14 mouse cellular contexts compared by ENCODE assay signal in genomic region chr4:124840998-124841397, GRCm38 (mm10). TPM values are rescaled to one million over a fixed set of nuclear protein-coding genes. Genes with fewer than 3 reads are reported as not detected.
A peak's percentile ranks its signal among the peaks of the same experiment; 100 is the strongest.
DNase-seq lines count a peak whose midpoint lies in the region; ATAC-seq and TF ChIP-seq lines count a peak whose summit lies in the region.
"Had no signal": no experiment of that assay in that cellular context is flagged by ENCODE, and none has a peak within 500 bp of the region (broad histone marks: within the 10 kb centered on the region; RNA-seq: fewer than 3 reads in every experiment).

No protein-coding gene starts in this region.

- H3K4me3 ChIP-seq in liver, adult 2 months (ENCODE audit: insufficient read depth, low read depth, low read length) = no peak overlapping the region
- H3K4me3 ChIP-seq: hindbrain, embryonic 13.5 days; liver, embryonic 15.5 days; neural tube, embryonic 12.5 days had no signal

- no peak overlapping the region for H3K9ac ChIP-seq in liver, adult 2 months (ENCODE audit: low read depth, low read length)
- H3K9ac ChIP-seq: hindbrain, embryonic 13.5 days; liver, embryonic 15.5 days; neural tube, embryonic 12.5 days had no signal

- no peaks in the 10 kb centered on the region for H3K79me2 ChIP-seq in liver, adult 2 months (ENCODE audit: control insufficient read depth, insufficient read depth, low read length)

- peak; percentile 47 for DNase-seq in CD4-positive, CD25-positive, alpha-beta regulatory T cell, adult 2 months (ENCODE audit: low read depth, low spot score)
- no peak for DNase-seq in liver, adult 2 months (ENCODE audit: extremely low read depth, low read depth, low spot score)
- no peak for DNase-seq in liver
- DNase-seq in A20 (ENCODE audit: low read depth, low spot score) = peak; percentile 36
- DNase-seq in R1 (ENCODE audit: low read depth, low spot score) = peak; percentile 64
- no peak for DNase-seq in adrenal gland, postnatal 36 days
- no peak for DNase-seq in adrenal gland, adult 2 months
- DNase-seq: cerebellum, adult 11-12 months; kidney, adult 9 months had no signal

- H3K36me3 ChIP-seq in liver, adult 2 months (ENCODE audit: control insufficient read depth, insufficient read depth, low read length) = peaks cover 27% of the 10 kb centered on the region

- H3K4me1 ChIP-seq in liver, adult 2 months (ENCODE audit: control insufficient read depth, insufficient read depth, low read length) = no peaks in the 10 kb centered on the region
- H3K4me1 ChIP-seq: hindbrain, embryonic 13.5 days; liver, embryonic 15.5 days; neural tube, embryonic 12.5 days had no signal

- H3K27me3 ChIP-seq in liver, adult 2 months (ENCODE audit: control insufficient read depth, insufficient read depth, low read length) = no peaks in the 10 kb centered on the region
- H3K27me3 ChIP-seq: hindbrain, embryonic 13.5 days; liver, embryonic 15.5 days; neural tube, embryonic 12.5 days had no signal

- no peak for ATAC-seq in CD4-positive, CD25-positive, alpha-beta regulatory T cell, adult 4 months
- ATAC-seq: midbrain, embryonic 16.5 days had no signal

- WGBS in liver, adult 2 months = 100% methylated on average over 1 of the region's 1 CpGs

- peak; percentile 34; the same call in 1 of the 2 replicates for TF ChIP-seq CTCF in liver, adult 2 months (IDR thresholded peaks at IDR 0.05; ENCODE audit: low read depth, low read length)

- no peak overlapping the region for H3K27ac ChIP-seq in liver, adult 2 months (replicated peaks; ENCODE audit: insufficient read depth, low read depth, low read length)
- H3K27ac ChIP-seq: hindbrain, embryonic 13.5 days; liver, embryonic 15.5 days; neural tube, embryonic 12.5 days had no signal

- no peak for TF ChIP-seq POLR2A in liver, adult 2 months (IDR thresholded peaks at IDR 0.05; ENCODE audit: extremely low read depth, insufficient read depth, low read length)

RNA-seq across cellular contexts. Expression of gene Yrdc, which starts 9.5 kb away (rescaled TPM):
- polyA plus RNA-seq in CD4-positive, CD25-positive, alpha-beta regulatory T cell, adult 4 months (2017; shearing (Covaris generic)) = 1 to 10 TPM; 4.9 to 5.6 TPM
- 17.0 and 19.3 TPM in 2 replicates for total RNA-seq in liver, adult 2 months (2014; rRNA removed)
- polyA plus RNA-seq in liver, adult 2 months (2012; rRNA removed) = 25.1 and 36.9 TPM in 2 replicates
- total RNA-seq in adrenal gland, postnatal 36 days (2021) = 10 to 100 TPM; 47.0 to 50.6 TPM
- 10 to 100 TPM; 34.9 to 39.5 TPM for total RNA-seq in adrenal gland, adult 2 months (2021)
- polyA plus RNA-seq in adrenal gland, adult 2 months (2012; rRNA removed) = 45.0 and 48.5 TPM in 2 replicates

RNA-seq across cellular contexts. Expression of gene 1110065P20Rik, which starts 10.0 kb away (rescaled TPM):
- polyA plus RNA-seq in CD4-positive, CD25-positive, alpha-beta regulatory T cell, adult 4 months (2017; shearing (Covaris generic)) = 1 to 10 TPM; 2.3 to 3.3 TPM
- total RNA-seq in liver, adult 2 months (2014; rRNA removed) = 35.5 and 41.5 TPM in 2 replicates
- 43.5 and 49.9 TPM in 2 replicates for polyA plus RNA-seq in liver, adult 2 months (2012; rRNA removed)
- total RNA-seq in adrenal gland, postnatal 36 days (2021) = 10 to 100 TPM; 43.4 to 49.2 TPM
- total RNA-seq in adrenal gland, adult 2 months (2021) = 10 to 100 TPM; 29.3 to 47.0 TPM
- polyA plus RNA-seq in adrenal gland, adult 2 months (2012; rRNA removed) = 63.4 and 70.0 TPM in 2 replicates

RNA-seq across cellular contexts. Expression of gene Maneal, which starts 21.0 kb away (rescaled TPM):
- polyA plus RNA-seq in CD4-positive, CD25-positive, alpha-beta regulatory T cell, adult 4 months (2017; shearing (Covaris generic)) = under 1 TPM; 0.58 to 0.62 TPM
- under 0.01 TPM in 1 of 2 replicates, not detected in the other for total RNA-seq in liver, adult 2 months (2014; rRNA removed)
- not detected in 2 replicates for polyA plus RNA-seq in liver, adult 2 months (2012; rRNA removed)
- 1 to 10 TPM; 3.8 to 4.4 TPM for total RNA-seq in adrenal gland, postnatal 36 days (2021)
- 1 to 10 TPM; 4.7 TPM for total RNA-seq in adrenal gland, adult 2 months (2021)
- 5.9 and 6.5 TPM in 2 replicates for polyA plus RNA-seq in adrenal gland, adult 2 months (2012; rRNA removed)

RNA-seq across cellular contexts. Expression of gene Mtf1, which starts 39.1 kb away (rescaled TPM):
- polyA plus RNA-seq in CD4-positive, CD25-positive, alpha-beta regulatory T cell, adult 4 months (2017; shearing (Covaris generic)) = 10 to 100 TPM; 16.0 to 16.7 TPM
- total RNA-seq in liver, adult 2 months (2014; rRNA removed) = 4.3 and 5.5 TPM in 2 replicates
- polyA plus RNA-seq in liver, adult 2 months (2012; rRNA removed) = 5.1 and 6.0 TPM in 2 replicates
- 10 to 100 TPM; 21.7 to 26.6 TPM for total RNA-seq in adrenal gland, postnatal 36 days (2021)
- 10 to 100 TPM; 22.8 to 25.3 TPM for total RNA-seq in adrenal gland, adult 2 months (2021)
- 5.5 and 7.1 TPM in 2 replicates for polyA plus RNA-seq in adrenal gland, adult 2 months (2012; rRNA removed)

RNA-seq across cellular contexts. Expression of gene Epha10, which starts 39.7 kb away (rescaled TPM):
- polyA plus RNA-seq in CD4-positive, CD25-positive, alpha-beta regulatory T cell, adult 4 months (2017; shearing (Covaris generic)) = not detected
- total RNA-seq in liver, adult 2 months (2014; rRNA removed) = not detected in 2 replicates
- polyA plus RNA-seq in liver, adult 2 months (2012; rRNA removed) = not detected in 2 replicates
- total RNA-seq in adrenal gland, postnatal 36 days (2021) = 1 to 10 TPM; 2.4 to 3.3 TPM
- total RNA-seq in adrenal gland, adult 2 months (2021) = 1 to 10 TPM; 1.7 to 2.9 TPM
- polyA plus RNA-seq in adrenal gland, adult 2 months (2012; rRNA removed) = 3.3 TPM in 2 replicates
- polyA plus RNA-seq: liver, embryonic 15.5 days had no signal

Comparison
In these comparisons a context has a peak if more than half of its experiments do, and no peak if none do; other contexts are left out.
1. DNase-seq: peak in CD4-positive, CD25-positive, alpha-beta regulatory T cell, adult 2 months (single experiment), A20 (single experiment) and R1 (single experiment); none in liver, adult 2 months (single experiment), liver (single experiment), adrenal gland, postnatal 36 days (0 of 2) and adrenal gland, adult 2 months (single experiment).